Mouse (Mus musculus): ENCODE measurements at regions not wholly inside any gene's neighbourhood (a gene's known extent, or its start where the extent isn't known, plus 50 kb on each side); places are given as distances from the start of the nearest gene placed in this dataset.

- TF ChIP-seq CTCF (IDR thresholded peaks at IDR 0.05) (no peak), EP300 (IDR thresholded peaks at IDR 0.05) (no peak)
Observed at GRCm38 (mm10) chr6:51169971-51170411, 262.5 kb upstream of the Nfe2l3 start.

Measured in lung, postnatal 0 days (tissue).